Mouse (Mus musculus): ENCODE results near the gene Six3. TPM values are rescaled to one million over a fixed set of nuclear protein-coding genes. Genes with fewer than 3 reads are reported as not detected.

Six3 gene
- polyA plus RNA-seq, 1 experiment from 2014 or later, result not detected

- 39% methylated on average over 22 of the region's 22 CpGs for WGBS
- no peak for ATAC-seq
- H3K4me2 ChIP-seq (replicated peaks; ENCODE audit: low read depth), result no peak overlapping the region
- no peak overlapping the region for H3K27ac ChIP-seq (ENCODE audit: low read depth, low read length)
- H3K4me3 ChIP-seq (ENCODE audit: low read depth, low read length), result no peak overlapping the region
- TF ChIP-seq CTCF (IDR thresholded peaks at IDR 0.05; ENCODE audit: low read depth), result no peak
- H3K36me3 ChIP-seq (ENCODE audit: control insufficient read depth, insufficient read depth), result no peaks in the 10 kb centered on the region
- no peak overlapping the region for H3K9ac ChIP-seq (ENCODE audit: low read depth, low read length)
- H3K27me3 ChIP-seq (replicated peaks; ENCODE audit: control insufficient read depth, insufficient read depth, low read length), result peaks cover 70% of the 10 kb centered on the region
- H3K4me1 ChIP-seq (replicated peaks; ENCODE audit: control insufficient read depth, insufficient read depth, low read length), result no peaks in the 10 kb centered on the region
- no peaks in the 10 kb centered on the region for H3K9me3 ChIP-seq (ENCODE audit: control insufficient read depth)
Measured at GRCm38 (mm10) chr17:85630296-85631050, 17.1 kb downstream of the Six3 start.

GRCm38 (mm10) chr17:85631106-85631505, 17.7 kb downstream of the Six3 start:
- peak; percentile 51 for TF ChIP-seq CTCF (IDR thresholded peaks at IDR 0.05; ENCODE audit: low read depth)
- peaks cover 64% of the 10 kb centered on the region for H3K27me3 ChIP-seq (replicated peaks; ENCODE audit: control insufficient read depth, insufficient read depth, low read length)
- WGBS, result 58% methylated on average over 5 of the region's 5 CpGs
- H3K36me3 ChIP-seq (ENCODE audit: control insufficient read depth, insufficient read depth), result no peaks in the 10 kb centered on the region
- H3K4me1 ChIP-seq (replicated peaks; ENCODE audit: control insufficient read depth, insufficient read depth, low read length), result no peaks in the 10 kb centered on the region
- no peak overlapping the region for H3K27ac ChIP-seq (ENCODE audit: low read depth, low read length)
- H3K4me2 ChIP-seq (replicated peaks; ENCODE audit: low read depth), result no peak overlapping the region
- no peak for ATAC-seq
- no peaks in the 10 kb centered on the region for H3K9me3 ChIP-seq (ENCODE audit: control insufficient read depth)
- no peak overlapping the region for H3K4me3 ChIP-seq (ENCODE audit: low read depth, low read length)
- H3K9ac ChIP-seq (ENCODE audit: low read depth, low read length), result no peak overlapping the region

DNA sequence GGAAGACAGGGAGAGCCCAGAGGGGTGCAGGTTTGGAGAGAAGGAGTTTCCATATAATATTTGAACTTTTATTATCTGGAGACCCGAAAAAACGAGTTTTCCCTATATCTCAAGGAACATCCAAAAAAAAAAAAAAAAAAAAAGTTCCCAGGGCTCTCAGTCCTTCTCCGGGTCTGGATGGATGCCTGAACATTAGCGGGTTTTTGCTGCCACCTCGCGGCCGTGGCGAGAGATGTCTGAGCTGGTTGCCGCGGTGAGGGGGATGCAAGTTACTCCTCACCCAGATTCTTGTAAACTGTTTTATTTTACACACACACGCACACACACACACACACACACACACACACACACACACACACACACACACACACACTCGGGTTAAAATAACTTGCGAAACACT, 20.2 kb downstream of the Six3 start:
- Histone ChIP-seq H3K9ac (ENCODE audit: low read depth, low read length) (no peak overlapping the region), H3K4me3 (ENCODE audit: low read depth, low read length) (no peak overlapping the region), H3K4me1 (replicated peaks; ENCODE audit: control insufficient read depth, insufficient read depth, low read length) (no peaks in the 10 kb centered on the region), H3K27ac (ENCODE audit: low read depth, low read length) (no peak overlapping the region), H3K9me3 (ENCODE audit: control insufficient read depth) (no peaks in the 10 kb centered on the region), H3K4me2 (replicated peaks; ENCODE audit: low read depth) (no peak overlapping the region), H3K36me3 (ENCODE audit: control insufficient read depth, insufficient read depth) (no peaks in the 10 kb centered on the region), H3K27me3 (replicated peaks; ENCODE audit: control insufficient read depth, insufficient read depth, low read length) (peaks cover 39% of the 10 kb centered on the region)
- TF ChIP-seq CTCF (IDR thresholded peaks at IDR 0.05; ENCODE audit: low read depth), result peak; percentile 77
- WGBS, result 2% methylated on average over 13 of the region's 13 CpGs
- no peak for ATAC-seq

- ATAC-seq, result no peak
- Histone ChIP-seq H3K4me3 (ENCODE audit: low read depth, low read length) (no peak overlapping the region), H3K4me2 (replicated peaks; ENCODE audit: low read depth) (no peak overlapping the region), H3K4me1 (replicated peaks; ENCODE audit: control insufficient read depth, insufficient read depth, low read length) (no peaks in the 10 kb centered on the region), H3K27me3 (replicated peaks; ENCODE audit: control insufficient read depth, insufficient read depth, low read length) (peaks cover 11% of the 10 kb centered on the region; the same call in 1 of the 2 replicates), H3K27ac (ENCODE audit: low read depth, low read length) (no peak overlapping the region), H3K9ac (ENCODE audit: low read depth, low read length) (no peak overlapping the region), H3K36me3 (ENCODE audit: control insufficient read depth, insufficient read depth) (no peaks in the 10 kb centered on the region), H3K9me3 (ENCODE audit: control insufficient read depth) (no peaks in the 10 kb centered on the region)
- TF ChIP-seq CTCF (IDR thresholded peaks at IDR 0.05; ENCODE audit: low read depth), result no peak
- WGBS, result 34% methylated on average over 6 of the region's 6 CpGs
Measured at GRCm38 (mm10) chr17:85637876-85638275, 24.5 kb downstream of the Six3 start.

DNA sequence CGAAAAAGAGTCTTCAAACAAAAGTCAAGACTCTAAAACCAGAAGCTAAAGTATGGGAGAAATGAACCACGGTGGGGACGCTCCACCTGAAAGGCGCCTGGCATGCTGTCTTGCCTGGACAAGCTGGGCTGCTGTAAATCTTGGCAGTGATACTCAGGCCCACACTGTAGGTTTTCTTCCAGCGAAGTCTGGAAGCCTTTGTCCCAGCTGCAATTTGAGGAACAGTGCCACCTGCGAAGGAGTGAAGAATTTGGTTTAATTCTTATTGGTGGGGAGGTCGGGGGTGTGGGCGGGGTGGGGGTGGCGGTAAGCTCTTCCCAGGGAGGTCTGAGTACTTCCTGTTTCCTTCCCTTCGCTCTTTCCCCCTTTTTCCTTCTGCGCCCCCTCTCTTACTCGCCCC, 31.9 kb downstream of the Six3 start:
- no peaks in the 10 kb centered on the region for H3K9me3 ChIP-seq (ENCODE audit: control insufficient read depth)
- ATAC-seq, result no peak
- H3K36me3 ChIP-seq (ENCODE audit: control insufficient read depth, insufficient read depth), result no peaks in the 10 kb centered on the region
- no peaks in the 10 kb centered on the region for H3K4me1 ChIP-seq (replicated peaks; ENCODE audit: control insufficient read depth, insufficient read depth, low read length)
- WGBS, result 21% methylated on average over 9 of the region's 12 CpGs
- H3K9ac ChIP-seq (ENCODE audit: low read depth, low read length), result no peak overlapping the region
- H3K27me3 ChIP-seq (replicated peaks; ENCODE audit: control insufficient read depth, insufficient read depth, low read length), result peaks cover 32% of the 10 kb centered on the region
- H3K4me2 ChIP-seq (replicated peaks; ENCODE audit: low read depth), result peak overlapping the region; percentile 45
- H3K27ac ChIP-seq (ENCODE audit: low read depth, low read length), result no peak overlapping the region
- H3K4me3 ChIP-seq (ENCODE audit: low read depth, low read length), result peak overlapping the region; percentile 26
- TF ChIP-seq CTCF (IDR thresholded peaks at IDR 0.05; ENCODE audit: low read depth), result no peak

- 5% methylated on average over 36 of the region's 36 CpGs for WGBS
- no peak for ATAC-seq
- peaks cover 32% of the 10 kb centered on the region for H3K27me3 ChIP-seq (replicated peaks; ENCODE audit: control insufficient read depth, insufficient read depth, low read length)
- peak overlapping the region; percentile 26 for H3K4me3 ChIP-seq (ENCODE audit: low read depth, low read length)
- no peak overlapping the region for H3K9ac ChIP-seq (ENCODE audit: low read depth, low read length)
- peak overlapping the region; percentile 45 for H3K4me2 ChIP-seq (replicated peaks; ENCODE audit: low read depth)
- H3K4me1 ChIP-seq (replicated peaks; ENCODE audit: control insufficient read depth, insufficient read depth, low read length), result no peaks in the 10 kb centered on the region
- H3K27ac ChIP-seq (ENCODE audit: low read depth, low read length), result no peak overlapping the region
- H3K9me3 ChIP-seq (ENCODE audit: control insufficient read depth), result no peaks in the 10 kb centered on the region
- TF ChIP-seq CTCF (IDR thresholded peaks at IDR 0.05; ENCODE audit: low read depth), result peak; percentile 78
- H3K36me3 ChIP-seq (ENCODE audit: control insufficient read depth, insufficient read depth), result no peaks in the 10 kb centered on the region
Measured at GRCm38 (mm10) chr17:85645718-85646665, 32.6 kb downstream of the Six3 start.
